In genomic region chr1:131866304-131866999, GRCm38 (mm10) we compare ENCODE assay signal across 8 mouse cellular contexts. TPM values are rescaled to one million over a fixed set of nuclear protein-coding genes. Genes with fewer than 3 reads are reported as not detected.
A peak's percentile ranks its signal among the peaks of the same experiment; 100 is the strongest.
DNase-seq lines count a peak whose midpoint lies in the region; ATAC-seq and TF ChIP-seq lines count a peak whose summit lies in the region.

No protein-coding gene starts in this region.

- H3K4me2 ChIP-seq in embryonic facial prominence, embryonic 13.5 days: 0 out of 2 replicates have a peak overlapping the region, but pooled peaks have one; percentile 5
- H3K4me2 ChIP-seq in hindbrain, embryonic 15.5 days: no peak overlapping the region

- TF ChIP-seq POLR2A in liver, adult 2 months (IDR thresholded peaks at IDR 0.05; ENCODE audit: extremely low read depth, insufficient read depth, low read length): no peak

- H3K27ac ChIP-seq in liver, adult 2 months (replicated peaks; ENCODE audit: insufficient read depth, low read depth, low read length): no peak overlapping the region
- H3K27ac ChIP-seq in embryonic facial prominence, embryonic 13.5 days: no peak overlapping the region
- H3K27ac ChIP-seq in hindbrain, embryonic 15.5 days (replicated peaks): no peak overlapping the region

- H3K9ac ChIP-seq in liver, adult 2 months (ENCODE audit: low read depth, low read length): no peak overlapping the region
- H3K9ac ChIP-seq in embryonic facial prominence, embryonic 13.5 days: no peak overlapping the region
- no peak overlapping the region for H3K9ac ChIP-seq in hindbrain, embryonic 15.5 days

- TF ChIP-seq CTCF in liver, adult 2 months (IDR thresholded peaks at IDR 0.05; ENCODE audit: low read depth, low read length): no peak

- H3K9me3 ChIP-seq in embryonic facial prominence, embryonic 13.5 days: no peaks in the 10 kb centered on the region
- no peaks in the 10 kb centered on the region for H3K9me3 ChIP-seq in hindbrain, embryonic 15.5 days

- H3K27me3 ChIP-seq in liver, adult 2 months (ENCODE audit: control insufficient read depth, insufficient read depth, low read length): no peaks in the 10 kb centered on the region
- no peaks in the 10 kb centered on the region for H3K27me3 ChIP-seq in embryonic facial prominence, embryonic 13.5 days
- H3K27me3 ChIP-seq in hindbrain, embryonic 15.5 days: 0 out of 2 replicates have a peak, but pooled peaks cover 4% of the 10 kb centered on the region

- peaks cover 2% of the 10 kb centered on the region; the same call in 1 of the 2 replicates for H3K4me1 ChIP-seq in liver, adult 2 months (ENCODE audit: control insufficient read depth, insufficient read depth, low read length)
- peaks cover 6% of the 10 kb centered on the region; the same call in 1 of the 2 replicates for H3K4me1 ChIP-seq in embryonic facial prominence, embryonic 13.5 days
- H3K4me1 ChIP-seq in hindbrain, embryonic 15.5 days (replicated peaks): peaks cover 7% of the 10 kb centered on the region

- no peak overlapping the region for H3K4me3 ChIP-seq in liver, adult 2 months (ENCODE audit: insufficient read depth, low read depth, low read length)
- peak overlapping the region; percentile 65; the same call in 1 of the 2 replicates for H3K4me3 ChIP-seq in embryonic facial prominence, embryonic 13.5 days
- no peak overlapping the region; the same call in 1 of the 2 replicates for H3K4me3 ChIP-seq in hindbrain, embryonic 15.5 days

- ATAC-seq in embryonic facial prominence, embryonic 13.5 days (ENCODE audit: insufficient number of reproducible peaks, insufficient read depth, low FRiP score, low TSS enrichment, low read depth): no peak
- 0 out of 2 replicates have a peak, but pooled peaks have one; percentile 44 for ATAC-seq in hindbrain, embryonic 15.5 days (ENCODE audit: low FRiP score, low read depth)
- ATAC-seq in megakaryocyte, adult 5-6 weeks (ENCODE audit: poor library complexity, severe bottlenecking): peak; percentile 48

- DNase-seq in liver, adult 2 months (ENCODE audit: extremely low read depth, low read depth, low spot score): peak; percentile 13
- DNase-seq in liver: no peak
- no peak for DNase-seq in frontal cortex, postnatal 36 days (ENCODE audit: low spot score in 2 of 2)
- DNase-seq in adrenal gland, adult 18-20 months (ENCODE audit: low spot score in 2 of 2): no peak
- no peak for DNase-seq in frontal cortex, adult 2 months (ENCODE audit: extremely low spot score in 1 of 2, low spot score in 1 of 2)

- WGBS in liver, adult 2 months: 63% methylated on average over 6 of the region's 6 CpGs
- 73% methylated on average over 6 of the region's 6 CpGs for WGBS in embryonic facial prominence, embryonic 13.5 days
- 83% methylated on average over 6 of the region's 6 CpGs for WGBS in hindbrain, embryonic 15.5 days

- peaks cover 2% of the 10 kb centered on the region; the same call in 1 of the 2 replicates for H3K36me3 ChIP-seq in liver, adult 2 months (ENCODE audit: control insufficient read depth, insufficient read depth, low read length)
- H3K36me3 ChIP-seq in embryonic facial prominence, embryonic 13.5 days: no peaks in the 10 kb centered on the region
- H3K36me3 ChIP-seq in hindbrain, embryonic 15.5 days: no peaks in the 10 kb centered on the region

- no peaks in the 10 kb centered on the region for H3K79me2 ChIP-seq in liver, adult 2 months (ENCODE audit: control insufficient read depth, insufficient read depth, low read length)

RNA-seq across cellular contexts. Expression of gene Rab29, which starts 0.6 kb away (rescaled TPM):
- 16.8 and 18.2 TPM in 2 replicates for total RNA-seq in liver, adult 2 months (2014; rRNA removed)
- 20.2 and 20.7 TPM in 2 replicates for polyA plus RNA-seq in liver, adult 2 months (2012; rRNA removed)
- 28.6 and 30.5 TPM in 2 replicates for polyA plus RNA-seq in embryonic facial prominence, embryonic 13.5 days (2015; fragmentation: Nextera tagmentation; extraction: Ambion mirVana)
- 7.0 and 10.3 TPM in 2 replicates for polyA plus RNA-seq in hindbrain, embryonic 15.5 days (2015; fragmentation: Nextera tagmentation; extraction: Ambion mirVana)
- 45.3 and 48.4 TPM in 2 replicates for total RNA-seq in megakaryocyte, adult 5-6 weeks (2015)
- total RNA-seq in megakaryocyte, adult 5-6 weeks (2017): 31.1 and 33.4 TPM in 2 replicates
- 10 to 100 TPM; 14.2 to 14.5 TPM for total RNA-seq in adrenal gland, adult 18-20 months (2021)
- 10.2 and 10.6 TPM in 2 replicates for polyA plus RNA-seq in frontal cortex, adult 2 months (2012; rRNA removed)

RNA-seq across cellular contexts. Expression of gene Slc41a1, which starts 39.2 kb away (rescaled TPM):
- total RNA-seq in liver, adult 2 months (2014; rRNA removed): 1.3 and 1.5 TPM in 2 replicates
- polyA plus RNA-seq in liver, adult 2 months (2012; rRNA removed): 3.0 and 5.8 TPM in 2 replicates
- 12.7 and 13.5 TPM in 2 replicates for polyA plus RNA-seq in embryonic facial prominence, embryonic 13.5 days (2015; fragmentation: Nextera tagmentation; extraction: Ambion mirVana)
- 18.9 and 24.7 TPM in 2 replicates for polyA plus RNA-seq in hindbrain, embryonic 15.5 days (2015; fragmentation: Nextera tagmentation; extraction: Ambion mirVana)
- total RNA-seq in megakaryocyte, adult 5-6 weeks (2015): 3.4 and 7.8 TPM in 2 replicates
- 3.1 and 5.3 TPM in 2 replicates for total RNA-seq in megakaryocyte, adult 5-6 weeks (2017)
- 10 to 100 TPM; 29.4 to 41.6 TPM for total RNA-seq in adrenal gland, adult 18-20 months (2021)
- polyA plus RNA-seq in frontal cortex, adult 2 months (2012; rRNA removed): 37.3 and 39.2 TPM in 2 replicates

RNA-seq across cellular contexts. Expression of gene Nucks1, which starts 43.9 kb away (rescaled TPM):
- total RNA-seq in liver, adult 2 months (2014; rRNA removed): 46.1 and 52.5 TPM in 2 replicates
- polyA plus RNA-seq in liver, adult 2 months (2012; rRNA removed): 5.1 and 6.0 TPM in 2 replicates
- 103 and 108 TPM in 2 replicates for polyA plus RNA-seq in embryonic facial prominence, embryonic 13.5 days (2015; fragmentation: Nextera tagmentation; extraction: Ambion mirVana)
- 46.8 and 48.3 TPM in 2 replicates for polyA plus RNA-seq in hindbrain, embryonic 15.5 days (2015; fragmentation: Nextera tagmentation; extraction: Ambion mirVana)
- 145 TPM in 2 replicates for total RNA-seq in megakaryocyte, adult 5-6 weeks (2015)
- total RNA-seq in megakaryocyte, adult 5-6 weeks (2017): 234 and 235 TPM in 2 replicates
- 100 to 1,000 TPM; 107 to 130 TPM for total RNA-seq in adrenal gland, adult 18-20 months (2021)
- polyA plus RNA-seq in frontal cortex, adult 2 months (2012; rRNA removed): 63.2 and 63.8 TPM in 2 replicates
